Mouse (Mus musculus) left cerebral cortex, adult 18-20 months (tissue): Measurements from ENCODE around the gene Irx3. TPM values are rescaled to one million over a fixed set of nuclear protein-coding genes. Genes with fewer than 3 reads are reported as not detected.

ENCODE experiments used
- DNase-seq, 2 experiments: peaks; one replicate each; pipeline ENCODE4 v3.0.0; 2021 to 2022; ENCODE audit warnings: low spot score in 2 of 2, mixed read lengths in 1 of 2
- long read RNA-seq, 2 experiments: library from polyadenylated mRNA; stranded (forward); transcript quantifications; one replicate each; pipeline ENCODE4 v2.0.0; 2021
- total RNA-seq, 2 experiments: library from RNA; stranded (reverse); gene quantifications; 2 replicates each; pipeline ENCODE4 v1.2.3; 2021

Irx3 gene
- under 1 TPM; 0.59 to 0.72 TPM for total RNA-seq
- long read RNA-seq, experiment 1 = 0 reads
- long read RNA-seq, experiment 2, partial matches to known transcripts = 1 of 2 reads
- long read RNA-seq, experiment 2, other reads (novel, unspliced or antisense) = 0 of 2 reads

DNA sequence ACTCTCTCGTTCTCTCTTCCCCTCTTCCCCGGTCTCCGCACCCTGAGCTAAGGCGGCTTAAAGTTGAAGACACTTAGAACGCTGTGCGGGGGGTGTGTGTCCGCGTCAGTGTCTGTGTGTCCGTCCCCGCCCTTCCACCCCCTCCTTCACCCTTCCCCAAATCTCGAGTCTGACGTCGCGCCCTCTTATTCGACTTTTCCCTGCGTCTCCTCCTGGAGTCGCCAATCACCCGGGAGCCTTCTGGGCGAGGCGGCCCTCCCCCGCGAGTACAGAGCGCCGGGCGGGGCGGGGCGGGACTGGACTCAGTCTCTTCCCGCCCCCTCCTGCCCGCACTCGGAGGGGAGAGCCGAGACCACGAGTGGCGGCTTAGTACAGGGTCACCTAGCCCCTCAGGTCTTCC lies at the start of gene Irx3:
Irx3 (minus strand) TSS at position 229 of the 400 bp plus-strand sequence.
- DNase-seq = no peak

DNA sequence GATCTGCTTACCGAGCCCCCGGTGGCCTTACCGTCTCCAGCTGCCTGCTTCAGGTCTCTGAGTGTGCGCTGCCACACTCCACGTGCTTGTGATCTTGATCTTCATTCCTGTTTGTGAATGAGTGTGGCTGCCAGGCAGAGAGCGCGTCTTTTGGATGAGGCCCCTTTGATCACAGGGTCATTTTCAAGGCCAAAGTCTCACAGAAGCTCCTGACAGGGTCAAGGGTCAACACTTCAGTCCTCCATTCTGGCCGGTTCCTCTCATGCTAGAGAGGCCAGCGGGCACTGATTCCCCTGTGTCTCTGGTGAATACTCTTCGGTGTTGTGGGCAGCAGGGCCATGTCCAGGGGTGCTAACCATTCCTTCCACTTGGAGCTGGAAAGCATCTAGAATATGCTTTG lies 49.5 kb upstream of the Irx3 start:
- no peak for DNase-seq

DNA sequence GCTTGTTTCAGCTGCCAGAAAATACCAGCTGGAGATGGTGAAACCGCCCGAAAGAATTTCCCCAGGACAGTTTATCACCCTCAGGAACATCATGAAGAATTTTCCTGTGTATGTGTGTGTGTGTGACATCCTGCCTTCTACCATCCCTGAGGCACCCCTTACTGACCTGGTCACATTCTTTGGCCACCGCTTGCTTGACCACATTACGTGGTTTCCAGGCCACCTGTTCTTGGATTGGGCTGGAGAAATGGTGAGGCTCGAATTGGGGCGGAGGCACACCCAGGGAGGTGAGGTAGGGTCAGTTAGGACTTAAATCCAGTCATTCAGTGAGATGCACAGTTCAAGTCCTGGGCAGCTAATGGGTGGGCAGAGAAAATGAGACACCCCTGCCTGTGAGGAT lies 48.1 kb upstream of the Irx3 start:
- DNase-seq = no peak

DNA sequence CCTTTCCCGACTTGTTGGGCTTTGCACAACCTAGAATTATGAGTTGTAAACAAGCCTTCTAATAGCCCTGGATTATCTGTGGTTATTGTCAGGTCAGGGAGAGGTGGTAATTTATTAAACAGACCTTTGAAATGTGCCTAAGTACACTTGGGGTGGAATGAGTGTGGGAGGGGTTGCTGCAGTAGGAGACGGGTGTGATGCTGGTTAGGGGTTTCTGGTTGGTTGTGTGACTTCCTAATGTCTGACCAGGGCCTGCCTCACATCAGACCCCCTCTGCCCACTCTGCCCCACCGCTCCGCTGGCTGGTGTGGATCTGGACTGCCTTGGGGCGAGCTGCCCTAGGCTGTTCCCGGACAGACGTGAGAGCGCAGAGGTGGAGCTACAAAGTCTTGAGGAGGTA lies 47.7 kb upstream of the Irx3 start:
- no peak for DNase-seq

DNA sequence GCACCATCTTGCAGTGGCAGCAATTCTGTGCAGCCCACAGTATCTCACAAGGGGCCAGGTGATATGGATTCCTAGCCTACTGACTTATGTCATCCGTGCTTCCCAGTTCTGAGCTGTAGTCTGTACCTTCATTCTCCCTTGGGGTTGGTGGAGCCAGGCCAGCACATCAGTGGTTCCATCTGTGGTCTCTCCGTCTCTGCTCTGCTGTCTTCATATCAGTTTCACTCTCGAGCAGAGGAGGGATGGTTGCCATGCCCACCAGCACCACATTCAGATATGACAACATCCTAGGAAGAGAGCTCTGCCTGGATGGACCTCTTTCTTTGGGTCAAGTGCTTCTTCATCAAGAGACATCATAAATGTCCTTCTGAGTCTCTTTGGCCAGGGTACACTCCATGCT lies 43.8 kb upstream of the Irx3 start:
- DNase-seq = no peak

DNA sequence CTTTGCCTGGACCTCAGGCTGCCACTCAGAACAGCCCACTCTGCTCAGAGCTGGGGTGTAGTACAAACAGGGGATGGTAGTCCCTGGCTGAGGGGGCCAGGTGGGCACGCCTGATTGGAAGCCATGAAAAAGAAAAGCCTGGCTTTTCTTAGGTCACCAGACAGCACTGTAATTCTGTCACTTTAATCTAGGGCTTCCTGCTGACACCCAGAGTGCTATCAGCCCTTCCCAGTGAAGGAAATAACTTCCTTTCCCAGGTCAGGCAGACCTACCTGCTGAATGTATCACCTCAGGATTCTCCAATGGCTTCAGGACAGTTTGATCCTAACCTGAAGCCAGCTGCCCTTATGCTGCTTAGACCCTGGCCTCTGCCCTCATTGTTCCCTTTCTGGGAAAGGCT lies 35.3 kb upstream of the Irx3 start:
- no peak for DNase-seq

DNA sequence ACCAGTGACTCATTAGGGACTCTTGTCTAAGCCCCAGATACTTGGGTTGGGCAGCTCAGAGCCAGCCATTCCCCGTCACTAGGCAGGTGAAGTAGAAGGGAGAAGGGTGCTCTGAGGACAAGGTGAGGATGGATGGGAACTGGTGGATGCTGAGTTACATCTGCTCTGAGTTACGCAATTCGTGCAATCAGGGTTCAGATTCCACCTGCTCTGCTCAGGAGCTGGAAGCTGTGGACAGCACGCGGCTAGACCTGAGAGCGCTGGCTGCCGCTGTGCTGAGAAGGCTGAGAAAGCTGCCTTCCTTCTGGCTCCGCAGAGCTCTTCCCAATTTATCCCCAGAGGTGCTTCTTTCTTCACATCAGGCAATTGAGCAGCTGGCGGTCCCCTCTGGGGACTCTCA lies 34.8 kb upstream of the Irx3 start:
- DNase-seq = no peak

DNA sequence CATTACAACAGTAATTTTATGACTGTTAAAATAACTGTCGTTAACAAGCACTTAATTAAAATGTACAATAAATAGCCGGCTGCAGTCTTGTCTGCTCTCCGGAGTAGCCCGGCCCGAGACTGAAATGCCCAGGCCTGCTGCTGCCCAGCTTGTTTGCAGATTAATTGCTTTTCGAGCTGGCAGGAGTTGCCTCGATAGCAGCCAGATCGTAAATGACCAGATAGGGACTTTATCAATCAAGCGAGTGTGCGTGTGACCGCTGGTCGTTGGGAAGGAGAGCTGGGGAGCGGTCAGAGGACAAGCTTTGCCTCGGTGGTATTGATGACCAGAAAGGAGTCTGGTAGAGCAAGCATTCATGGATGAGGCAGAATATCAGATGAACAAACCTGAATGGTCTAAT lies 25.8 kb upstream of the Irx3 start:
- DNase-seq = no peak

DNA sequence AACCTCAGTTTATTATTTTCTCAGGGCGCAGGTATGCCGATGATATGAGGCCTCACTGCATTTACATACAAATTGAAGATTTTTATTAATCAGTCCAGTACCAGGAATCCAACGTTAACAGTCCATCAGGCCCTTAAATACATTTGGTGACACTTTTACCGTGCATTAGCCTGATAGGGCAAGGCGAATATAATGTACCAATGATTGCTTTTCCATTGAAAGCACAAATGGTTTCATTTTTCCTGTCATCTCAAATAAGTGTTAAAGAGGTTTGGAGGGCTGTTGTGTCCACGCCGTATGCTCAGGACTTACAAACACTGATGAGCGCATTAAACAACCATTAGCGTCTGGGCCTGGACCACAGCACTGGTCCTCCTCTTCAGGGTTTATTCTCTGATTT lies 25.3 kb upstream of the Irx3 start:
- DNase-seq = no peak

DNA sequence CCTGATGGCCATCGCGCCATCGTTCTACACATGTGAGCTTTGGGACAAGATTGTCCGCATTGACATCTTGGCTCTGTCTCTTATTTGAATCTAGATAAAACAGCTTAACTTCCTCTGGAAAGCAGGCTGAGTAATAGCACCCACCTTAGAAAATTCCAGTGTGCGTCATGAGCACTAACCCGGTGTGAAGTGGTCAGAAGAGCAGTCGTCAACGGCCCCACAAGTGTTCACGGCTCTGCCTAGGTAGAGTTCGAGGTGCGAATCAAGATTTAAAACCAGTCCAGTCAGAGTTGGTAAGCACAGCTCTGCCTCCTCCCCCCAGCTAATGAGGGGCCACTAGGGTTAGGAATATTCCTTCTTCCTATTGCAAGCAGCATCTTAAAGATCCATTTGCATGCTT lies 21.5 kb upstream of the Irx3 start:
- no peak for DNase-seq

DNA sequence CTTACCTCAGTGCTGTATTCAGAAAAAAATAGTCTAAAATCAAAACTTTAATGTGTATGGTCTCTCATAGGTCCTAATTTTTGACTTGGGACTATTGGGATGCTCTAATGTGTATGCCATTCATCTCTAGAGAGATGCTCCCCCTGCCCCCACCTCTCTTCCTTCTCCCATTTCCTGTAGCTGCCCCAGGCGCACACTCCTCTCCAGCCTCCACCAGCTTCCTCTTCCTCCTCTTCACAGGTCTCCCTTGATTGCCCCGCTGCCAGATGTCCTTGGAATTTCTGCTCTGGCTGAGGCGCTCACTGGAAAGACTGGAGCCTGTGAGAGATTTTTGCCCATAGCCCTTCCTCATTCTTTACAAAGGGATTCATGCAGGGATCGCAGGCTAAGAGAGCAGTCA lies 20.9 kb upstream of the Irx3 start:
- DNase-seq = no peak

DNA sequence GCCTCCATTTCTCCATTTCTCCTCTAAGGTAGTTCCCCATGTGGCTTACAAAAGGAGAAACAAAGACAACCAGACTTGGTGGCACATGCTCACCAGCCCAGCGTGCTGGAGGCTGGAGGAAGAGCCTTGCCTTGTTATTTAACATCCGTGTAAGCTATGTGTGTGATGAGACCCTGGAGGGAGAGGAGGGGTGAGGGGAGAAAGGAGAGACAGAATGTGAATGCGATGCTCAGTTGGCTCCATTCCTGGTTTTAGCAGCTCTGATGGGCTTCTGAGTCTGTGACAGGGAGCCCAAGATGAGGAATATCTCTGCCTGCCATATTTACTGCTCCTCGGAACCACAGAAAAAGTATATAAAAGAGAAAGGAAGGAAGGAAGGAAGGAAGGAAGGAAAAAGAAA lies 20.1 kb upstream of the Irx3 start:
- DNase-seq = no peak

DNA sequence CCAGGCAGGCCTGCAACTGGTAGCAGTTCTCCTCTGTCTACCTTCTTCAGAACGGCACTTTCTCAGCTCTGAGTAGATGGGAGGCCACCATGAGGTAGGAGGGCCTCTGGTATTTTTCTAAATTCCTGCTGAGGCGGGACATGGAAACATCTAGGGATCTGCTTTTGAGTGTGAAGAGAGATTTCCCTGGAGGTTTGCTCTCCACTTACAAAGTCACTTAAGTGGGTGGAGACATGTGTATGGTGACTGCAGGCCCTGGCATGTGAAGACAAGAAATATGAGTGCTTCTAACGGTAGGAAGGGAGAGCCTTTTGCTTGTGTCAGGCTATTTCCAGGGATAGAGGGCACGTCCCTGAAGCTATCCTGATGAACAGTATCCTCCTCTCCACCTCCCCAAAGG lies 17.9 kb upstream of the Irx3 start:
- no peak for DNase-seq

DNA sequence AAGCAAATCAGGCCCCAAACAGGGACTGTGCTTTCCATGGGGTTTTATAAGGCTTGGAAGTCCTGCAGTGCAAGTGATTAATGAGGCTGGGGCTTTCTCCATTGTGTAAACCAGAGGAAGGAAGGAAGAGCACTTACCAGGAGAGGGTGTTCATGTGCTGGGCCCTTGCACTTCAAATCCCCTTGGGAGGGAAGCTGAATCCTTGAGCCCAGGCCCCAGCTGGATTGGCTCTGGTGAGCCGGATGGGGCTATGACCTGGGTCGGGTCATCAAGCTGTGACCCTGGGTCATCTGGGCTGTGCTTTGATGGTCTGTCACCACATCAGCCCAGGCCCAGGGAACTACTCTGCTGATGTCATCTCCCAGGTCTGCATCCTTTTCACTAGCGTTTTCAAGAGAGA lies 16.9 kb upstream of the Irx3 start:
- no peak for DNase-seq

DNA sequence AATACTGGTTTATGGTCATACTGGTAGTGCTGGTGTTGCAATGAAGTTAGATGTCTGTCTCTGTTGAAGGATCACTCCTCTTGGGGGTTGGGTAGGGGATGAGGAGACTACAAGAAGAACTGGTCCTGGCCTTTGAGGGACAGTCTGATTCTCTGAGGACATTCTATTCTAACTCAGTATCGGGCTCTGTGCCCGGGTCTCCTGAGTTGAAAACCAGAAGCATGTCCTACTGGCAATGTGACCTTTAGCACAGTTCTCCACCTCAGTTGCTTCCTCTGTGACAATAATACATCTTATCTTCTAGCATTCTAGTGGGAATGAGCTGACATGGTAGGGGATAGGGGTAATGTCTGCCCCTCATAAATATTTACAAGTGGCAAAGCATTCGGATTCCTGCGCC lies 12.2 kb upstream of the Irx3 start:
- DNase-seq = no peak

DNA sequence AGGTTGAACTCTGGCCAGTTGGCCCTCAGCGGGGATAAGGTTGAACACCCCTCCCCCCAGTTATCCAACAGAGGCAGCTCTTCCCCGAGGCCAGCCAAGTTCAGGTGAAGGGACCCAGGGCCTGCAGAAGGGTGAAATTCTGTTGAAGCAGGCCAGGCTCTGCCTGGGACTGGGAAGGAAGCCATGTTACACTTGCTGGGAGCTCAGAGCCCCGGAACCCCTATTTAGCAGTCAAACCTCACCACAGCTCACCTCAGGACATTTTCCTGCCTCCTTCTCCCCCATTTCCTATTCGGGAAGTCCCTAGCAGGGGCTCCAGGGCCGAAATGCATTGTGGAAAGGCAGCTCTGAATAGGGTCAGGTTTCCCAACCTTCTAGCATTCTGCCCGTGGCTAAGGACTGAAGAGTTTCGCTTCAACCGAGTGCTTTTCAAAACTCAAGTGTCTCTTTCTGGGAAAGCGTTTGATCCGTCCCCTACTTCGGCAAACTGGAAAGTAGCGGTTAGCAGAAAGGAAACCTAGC lies 4.9 kb upstream of the Irx3 start:
- no peak for DNase-seq

DNA sequence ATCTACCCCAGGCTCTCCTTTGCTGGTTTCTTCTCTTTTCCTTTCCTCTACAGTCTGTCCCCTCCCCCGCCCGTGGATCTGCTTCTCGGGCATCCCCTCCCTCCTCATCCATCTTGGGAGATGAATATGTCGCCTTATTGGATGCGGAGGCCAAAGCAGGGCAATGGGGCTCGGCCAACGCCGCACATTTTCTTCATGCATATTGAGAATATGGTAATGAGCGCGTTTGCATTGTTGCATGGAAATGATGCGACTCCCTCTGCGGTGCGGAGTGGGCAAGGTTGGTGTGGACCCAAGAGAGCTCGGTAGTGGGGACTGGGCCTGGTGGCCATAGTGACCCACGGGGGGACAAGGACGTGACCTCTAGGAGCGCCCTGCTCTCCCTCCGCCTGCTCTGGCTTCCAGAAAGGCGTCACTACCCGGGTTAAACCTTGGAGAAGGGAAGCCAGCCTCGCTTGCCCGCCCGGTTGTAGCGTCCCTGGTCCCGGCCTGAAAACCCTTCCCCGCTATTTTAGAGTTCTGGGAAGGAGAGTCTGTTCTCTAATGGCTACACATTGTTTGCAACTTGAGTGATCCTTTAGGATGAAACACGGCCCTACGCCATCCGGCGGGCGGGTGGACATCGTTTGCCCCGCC lies 4.3 kb upstream of the Irx3 start:
- no peak for DNase-seq

DNA sequence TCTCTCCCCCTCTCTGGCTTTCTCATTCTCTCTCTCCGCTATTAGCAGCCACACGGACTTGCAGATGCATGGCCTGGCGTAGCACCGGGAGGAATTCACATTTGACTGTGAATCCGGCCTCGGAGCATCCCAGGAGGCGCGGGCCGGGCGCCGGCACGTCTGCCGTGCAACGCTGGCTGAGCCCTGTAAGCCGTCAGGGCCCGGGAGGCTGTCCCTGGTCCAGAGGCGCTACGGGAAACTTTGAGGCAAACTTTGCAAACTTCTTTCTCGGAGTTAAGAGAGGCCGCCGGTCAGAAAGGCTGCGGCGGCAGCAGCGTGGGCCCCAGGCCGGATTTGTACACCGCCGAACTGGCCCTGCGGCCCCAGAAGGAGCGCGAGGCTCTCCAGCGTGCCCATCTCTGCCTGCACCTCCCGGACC lies 3.4 kb upstream of the Irx3 start:
- no peak for DNase-seq

DNA sequence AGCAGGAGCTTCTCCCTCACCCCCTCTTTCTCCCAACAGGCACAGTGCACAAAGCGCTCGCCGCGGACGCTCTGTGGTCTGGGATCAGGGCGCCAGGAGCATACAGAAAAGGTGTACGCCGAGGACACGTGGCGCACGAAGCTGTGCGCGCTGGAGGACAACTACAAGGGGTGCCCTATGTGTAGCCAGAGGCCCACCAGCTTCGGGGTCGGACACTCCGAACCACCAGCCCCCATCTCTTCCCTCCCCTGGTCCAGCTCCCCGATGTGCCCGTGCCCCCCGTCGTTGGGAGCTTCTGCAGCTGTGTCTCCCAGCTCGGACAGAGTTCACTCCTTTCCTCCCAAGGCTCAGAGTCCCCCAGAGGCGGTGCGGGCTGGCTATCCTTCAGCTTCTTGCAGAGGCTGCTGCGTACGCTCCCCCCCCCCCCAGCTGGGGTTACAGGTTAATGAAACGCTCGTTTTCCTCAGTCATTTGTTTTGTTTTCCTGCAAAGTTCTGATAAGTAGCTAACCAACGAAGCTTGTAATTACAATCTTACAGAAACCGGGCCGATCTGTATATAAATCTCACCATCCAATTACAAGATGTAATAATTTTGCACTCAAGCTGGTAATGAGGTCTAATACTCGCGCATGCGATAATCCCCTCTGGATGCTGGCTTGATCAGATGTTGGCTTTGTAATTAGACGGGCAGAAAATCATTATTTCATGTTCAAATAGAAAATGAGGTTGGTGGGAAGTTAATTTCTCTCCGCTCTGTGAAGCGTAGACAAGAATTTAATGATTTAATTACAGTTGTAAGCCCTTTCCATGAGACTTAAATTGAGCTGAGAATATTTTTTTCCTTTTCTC lies 2.8 kb upstream of the Irx3 start:
- DNase-seq = no peak

DNA sequence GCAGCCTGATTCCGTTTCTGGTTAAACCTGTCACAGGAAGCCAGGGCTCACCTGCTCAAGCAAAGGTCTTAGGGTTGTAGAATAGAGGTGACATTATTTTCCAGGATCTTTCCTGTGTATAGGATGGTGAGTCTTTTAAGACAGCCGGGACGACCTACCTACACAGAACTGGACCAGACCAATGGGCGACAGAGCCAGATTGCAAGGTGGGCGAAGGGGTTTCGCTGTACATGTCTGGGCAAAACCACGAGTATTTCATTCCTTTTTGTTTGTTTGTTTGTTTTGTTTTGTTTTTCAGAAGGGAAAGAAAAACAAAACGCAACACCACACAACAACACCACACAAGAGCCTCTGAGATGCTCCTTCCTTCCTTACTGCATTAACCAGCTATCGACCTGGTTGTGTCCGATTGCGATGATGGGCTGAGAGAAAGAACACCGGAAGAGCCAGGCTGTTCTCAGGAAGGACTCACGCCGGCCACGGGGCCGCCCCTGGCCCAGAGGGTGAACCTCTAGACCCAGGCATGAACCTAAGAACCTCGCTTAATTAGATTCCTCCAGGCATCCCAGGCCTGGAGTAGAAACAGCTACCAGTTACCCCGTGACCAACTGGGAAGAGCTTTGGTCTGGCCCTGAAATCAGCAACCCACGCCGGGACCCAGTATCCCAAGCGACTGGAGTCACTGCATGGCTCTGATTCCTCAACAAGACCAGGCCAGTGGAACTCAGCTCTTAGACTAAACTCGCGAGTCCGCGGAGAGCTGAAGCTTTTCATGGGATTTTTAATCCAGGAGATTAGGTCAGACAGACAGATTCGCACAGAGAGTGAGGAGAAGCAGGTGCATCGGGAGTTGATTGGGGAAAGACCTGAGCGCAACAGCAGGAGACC lies 1.9 kb upstream of the Irx3 start:
- DNase-seq = no peak
